Mouse (Mus musculus) adrenal gland, postnatal 36 days (tissue): ENCODE data around the gene Lemd2. TPM values are rescaled to one million over a fixed set of nuclear protein-coding genes. Genes with fewer than 3 reads are reported as not detected.

Source experiments
- DNase-seq, 2 experiments: peaks; one replicate each; pipeline ENCODE4 v3.0.0; 2021; ENCODE audit warnings: mixed read lengths in 1 of 2
- total RNA-seq, 2 experiments: library from RNA; stranded (reverse); gene quantifications; 2 replicates each; pipeline ENCODE4 v1.2.3; 2021

Gene Lemd2
- total RNA-seq, 2 experiments from 2014 or later: 66.5 to 76.6 TPM

DNA sequence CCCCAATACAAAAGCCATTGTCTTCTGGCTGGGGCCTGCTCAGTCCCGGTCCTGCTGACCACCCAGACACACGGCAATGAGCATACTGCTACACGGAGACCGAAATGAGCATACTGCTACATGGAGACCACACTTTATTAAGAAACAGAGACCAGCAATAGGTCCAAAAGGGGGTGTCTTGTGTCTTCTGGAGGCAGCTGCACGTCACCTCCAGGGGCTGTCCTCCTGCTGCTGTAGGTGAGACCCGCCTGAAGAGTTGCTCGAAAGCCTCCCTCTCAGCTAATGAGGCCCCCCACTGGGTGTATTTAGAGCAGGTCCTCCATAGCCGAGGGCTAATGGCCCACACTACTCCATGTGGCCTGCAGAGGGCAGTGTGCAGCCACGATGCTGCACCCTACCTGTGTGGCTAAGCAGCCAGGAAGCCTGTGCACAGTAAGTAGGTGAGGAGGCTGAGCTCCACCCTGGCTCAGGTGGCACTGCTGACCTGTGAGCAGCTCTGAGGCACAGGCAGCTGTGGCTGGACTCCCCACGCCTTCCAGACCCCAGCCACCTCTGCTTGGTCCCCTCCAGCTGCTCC lies 14.5 kb downstream of the Lemd2 start:
- peak; percentile 48 to 72 for DNase-seq

DNA sequence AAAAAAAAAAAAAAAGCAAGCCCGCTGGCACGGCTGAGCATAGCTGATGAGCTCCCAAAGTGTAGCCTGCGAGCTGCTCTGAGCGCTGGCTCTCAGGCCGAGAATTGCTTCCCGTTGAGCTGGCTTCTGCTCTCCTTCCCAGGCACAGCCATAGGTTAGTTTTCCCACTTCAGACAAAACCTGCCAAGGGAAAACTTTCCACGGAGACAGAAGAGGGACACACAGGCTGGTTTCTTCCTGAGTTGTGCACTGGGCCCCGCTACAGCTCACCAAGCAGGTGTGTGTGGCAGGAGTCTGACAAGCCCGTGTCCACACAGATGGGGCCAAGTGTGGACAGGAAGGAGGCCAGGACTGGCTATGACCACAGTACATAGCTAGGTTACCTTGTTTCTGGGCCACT lies 15.4 kb downstream of the Lemd2 start:
- DNase-seq: no peak

DNA sequence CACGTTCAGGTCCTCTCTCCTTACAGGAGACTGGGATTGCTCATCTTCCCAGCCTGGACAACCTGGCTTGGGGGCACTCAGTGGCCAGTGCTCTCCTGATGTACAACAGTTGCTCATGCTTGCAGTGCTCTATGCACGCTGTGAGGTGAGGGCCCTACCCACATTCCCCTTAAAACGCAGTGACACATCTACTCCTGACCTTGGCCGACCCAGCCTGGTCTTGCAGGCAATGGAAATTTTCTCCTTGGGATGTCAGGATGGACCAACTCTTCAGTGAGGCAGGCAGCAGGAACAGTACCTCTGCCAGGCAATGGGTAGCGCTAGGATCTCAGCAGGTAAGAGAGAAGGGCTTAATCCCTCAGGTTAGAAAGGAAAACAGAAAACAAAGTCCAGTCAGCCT lies 17.2 kb downstream of the Lemd2 start:
- peak; percentile 55 to 65 for DNase-seq

DNA sequence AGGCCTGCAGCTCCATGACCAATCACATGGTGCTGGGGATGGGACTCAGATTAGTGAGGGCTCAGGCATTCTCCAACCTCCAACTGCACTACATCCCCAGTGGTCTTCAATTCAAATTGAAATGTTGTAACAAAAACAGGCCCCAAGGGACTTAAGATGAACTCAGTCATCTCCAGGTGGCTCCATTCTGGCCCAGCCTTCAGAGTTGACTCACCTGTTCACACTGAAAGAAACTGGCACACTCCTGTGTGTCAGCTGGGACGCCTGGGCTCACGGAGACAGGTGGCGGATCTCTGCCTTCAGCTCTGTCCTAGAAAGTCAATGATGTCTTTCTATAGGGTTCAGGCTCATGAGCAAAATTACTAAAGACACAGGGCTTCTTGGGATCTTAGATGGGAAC lies 18.2 kb downstream of the Lemd2 start:
- no peak for DNase-seq

DNA sequence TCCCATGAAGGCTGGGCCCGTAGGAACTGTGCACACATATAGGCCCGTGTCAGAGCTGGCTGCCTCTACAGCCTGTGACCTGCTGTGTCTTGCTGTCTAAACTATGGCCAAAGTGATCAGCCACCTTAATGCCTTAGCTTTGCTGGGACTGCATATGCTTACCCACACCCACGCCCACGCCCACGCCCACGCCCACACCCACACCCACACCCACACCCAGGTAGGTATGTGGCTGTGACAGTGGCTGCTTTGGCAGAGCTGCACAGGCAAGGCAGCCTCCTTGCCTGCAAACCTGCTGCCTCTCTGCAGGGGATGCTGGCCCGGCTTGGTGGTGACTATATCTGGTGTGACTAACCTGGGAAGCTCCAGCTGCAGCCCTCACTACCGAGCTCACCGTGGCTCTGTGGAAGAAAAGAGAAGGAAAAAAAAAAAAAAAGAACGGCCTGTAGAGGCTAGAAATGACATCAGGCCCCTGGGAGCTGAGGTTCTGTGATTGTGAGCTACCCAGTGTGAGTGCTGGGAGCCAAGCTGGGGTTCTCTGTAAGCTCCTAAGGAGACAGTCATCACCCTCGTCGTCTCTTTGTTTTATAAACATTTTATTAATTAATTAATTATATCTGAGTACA lies 20.5 kb downstream of the Lemd2 start:
- no peak for DNase-seq

DNA sequence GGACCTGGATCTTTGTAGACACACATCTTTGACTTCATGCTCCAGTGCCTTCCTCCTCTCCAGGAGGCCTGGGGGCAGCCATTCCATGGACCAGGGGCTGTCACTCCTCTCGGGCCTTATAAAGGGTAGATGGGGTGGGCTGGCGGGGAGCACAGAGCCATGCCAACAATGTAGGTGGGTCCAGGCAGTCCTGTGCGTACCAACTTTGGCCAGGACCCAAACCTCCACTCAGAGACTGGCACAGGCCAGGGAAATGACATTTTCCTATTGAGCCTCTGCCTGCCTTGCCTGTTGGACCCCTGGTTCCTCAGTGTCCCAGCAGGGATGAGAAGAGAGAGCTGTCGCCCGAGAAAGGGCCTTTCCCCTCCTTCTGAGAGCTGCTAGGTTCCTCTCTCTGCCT lies 21.9 kb downstream of the Lemd2 start:
- DNase-seq: no peak

DNA sequence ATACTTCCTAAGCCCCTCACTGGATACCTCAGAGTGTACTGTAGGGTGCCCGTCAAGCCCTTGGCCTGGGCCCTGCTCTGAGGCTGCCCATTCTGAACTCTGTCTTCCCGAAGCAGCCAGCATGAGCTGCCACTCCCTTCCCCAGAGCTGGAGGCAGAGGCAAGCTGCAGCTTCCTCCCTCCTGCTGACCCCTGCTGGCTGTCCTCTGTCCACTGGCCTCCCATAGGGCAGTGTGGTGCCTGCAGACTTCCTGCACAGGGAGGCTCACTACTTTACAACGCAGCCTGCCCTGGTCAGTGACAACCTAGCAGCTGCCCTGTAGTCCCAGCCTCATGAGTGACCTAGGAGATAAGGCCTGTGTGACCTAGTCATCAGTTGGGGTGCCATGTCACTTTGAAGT lies 22.6 kb downstream of the Lemd2 start:
- peak; percentile 54 to 65 for DNase-seq

DNA sequence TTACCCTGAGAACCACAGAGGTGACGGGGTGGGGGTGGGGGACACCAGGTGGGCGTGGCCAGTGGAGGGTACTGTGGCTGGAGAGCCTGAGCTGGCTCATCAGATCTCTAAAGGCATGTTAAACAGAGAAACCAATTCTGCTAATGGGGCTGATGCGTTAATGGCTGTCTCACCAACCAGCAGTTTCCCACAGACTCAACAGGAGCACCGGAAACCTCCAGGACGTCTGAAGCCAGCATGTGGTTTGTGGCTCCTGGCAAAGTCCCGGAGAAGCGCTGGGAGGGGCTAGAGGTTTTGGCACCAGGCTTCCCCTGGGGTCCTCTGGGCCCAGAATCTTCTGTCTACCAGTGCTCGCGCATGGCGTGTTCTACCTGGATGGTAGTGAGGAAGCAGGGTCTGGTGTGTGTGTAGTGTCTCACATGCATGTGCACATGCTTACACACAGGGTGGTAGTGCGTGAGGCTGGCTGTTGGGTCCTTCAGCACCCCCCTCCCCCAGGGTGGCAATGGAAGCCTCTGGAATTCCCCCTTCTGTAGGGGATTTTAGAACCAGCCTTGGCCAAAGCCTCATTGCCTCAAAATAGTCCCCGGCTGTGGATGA lies 24.5 kb downstream of the Lemd2 start:
- no peak for DNase-seq

DNA sequence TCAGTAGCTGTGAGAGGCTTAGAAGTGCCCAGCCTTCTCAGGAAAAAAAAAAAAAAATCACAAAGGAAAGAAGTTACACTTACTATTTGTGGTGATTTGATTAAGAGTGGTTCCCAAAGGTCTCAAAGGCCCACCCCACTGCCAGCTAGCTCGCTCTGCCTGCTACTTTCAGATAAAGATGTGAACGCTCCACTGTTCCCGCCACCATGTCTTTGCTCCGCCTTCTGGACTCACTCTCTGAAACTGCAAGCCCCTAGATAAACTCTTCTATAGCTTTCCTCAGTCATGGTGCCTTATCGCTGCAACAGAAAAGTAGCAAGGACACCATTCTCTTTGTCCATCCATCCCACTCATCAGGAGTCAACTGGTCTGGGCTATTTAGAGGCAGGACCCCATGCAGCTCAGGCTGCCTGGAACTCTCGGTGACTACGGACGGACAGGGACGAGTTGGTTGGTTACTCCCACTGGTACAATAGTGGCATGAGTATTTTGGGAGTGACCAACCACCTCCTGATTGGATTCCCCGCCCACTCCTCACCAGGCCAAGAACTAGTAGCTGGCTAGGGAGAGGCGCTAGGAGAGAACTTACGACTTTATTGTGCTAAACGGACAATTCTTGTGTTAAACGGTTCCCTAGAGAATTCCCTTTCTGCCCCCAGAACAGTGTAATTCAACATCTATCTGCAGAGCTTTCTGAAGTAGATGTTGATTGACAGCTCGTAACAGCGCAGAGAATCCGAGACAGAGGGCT lies 25.7 kb downstream of the Lemd2 start:
- DNase-seq: no peak

DNA sequence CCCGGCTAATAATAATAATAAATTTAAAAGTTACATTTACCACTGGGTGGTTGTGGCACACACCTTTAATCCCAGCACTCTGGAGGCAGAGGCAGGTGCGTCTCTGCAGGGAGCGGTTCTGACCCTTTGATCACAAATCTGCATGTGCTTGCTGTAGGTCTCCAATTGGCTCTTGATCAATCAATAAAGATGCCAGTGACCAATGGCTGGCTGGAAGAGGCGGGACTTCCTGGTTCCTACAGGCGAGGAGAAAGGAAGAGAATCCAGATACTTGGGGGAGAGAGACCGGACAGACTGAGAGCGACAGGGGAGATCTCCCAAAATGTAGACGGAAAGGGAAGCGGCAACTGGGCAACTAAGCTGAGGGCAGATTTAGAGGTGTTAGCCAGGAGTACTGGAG lies 26.2 kb downstream of the Lemd2 start:
- DNase-seq: no peak

DNA sequence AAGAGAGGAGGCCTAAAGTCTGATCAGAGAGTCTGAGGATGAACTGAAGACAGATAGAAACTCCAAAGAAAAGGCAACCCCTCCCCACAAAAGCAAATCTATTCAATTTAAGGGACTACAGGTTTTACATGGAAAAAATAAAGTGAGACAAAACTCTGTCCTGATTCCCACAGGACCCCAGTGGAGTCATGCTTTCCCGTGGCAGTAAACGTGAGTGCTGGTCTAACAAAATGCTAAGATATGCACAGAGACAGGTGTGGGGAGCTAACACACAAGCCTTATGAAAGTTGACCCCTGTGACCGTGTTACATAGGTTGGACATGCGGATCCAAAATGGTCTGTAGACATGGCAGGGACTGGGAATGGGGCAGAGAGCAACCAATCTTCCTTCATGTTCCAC lies 27.5 kb downstream of the Lemd2 start:
- no peak for DNase-seq

DNA sequence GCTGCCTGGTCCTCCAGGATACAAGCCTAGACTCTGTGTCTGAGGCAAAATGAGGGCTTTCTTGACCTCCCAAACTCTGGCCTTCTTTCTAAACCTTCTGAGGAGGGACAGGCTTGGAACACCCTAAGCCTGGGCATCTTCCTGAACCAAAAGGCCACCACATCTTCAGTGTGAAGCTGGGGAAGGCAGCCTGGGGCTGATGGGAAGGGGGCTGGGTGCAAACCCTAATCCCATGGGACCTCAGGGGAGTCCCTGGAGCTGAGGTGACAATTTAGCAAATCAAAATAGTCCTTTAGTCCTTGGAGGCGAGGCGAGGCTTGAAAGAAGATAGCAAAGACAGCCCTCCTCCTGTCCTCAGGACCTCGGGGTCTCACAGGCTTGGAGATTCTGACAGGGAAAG lies 28.0 kb downstream of the Lemd2 start:
- no peak for DNase-seq

DNA sequence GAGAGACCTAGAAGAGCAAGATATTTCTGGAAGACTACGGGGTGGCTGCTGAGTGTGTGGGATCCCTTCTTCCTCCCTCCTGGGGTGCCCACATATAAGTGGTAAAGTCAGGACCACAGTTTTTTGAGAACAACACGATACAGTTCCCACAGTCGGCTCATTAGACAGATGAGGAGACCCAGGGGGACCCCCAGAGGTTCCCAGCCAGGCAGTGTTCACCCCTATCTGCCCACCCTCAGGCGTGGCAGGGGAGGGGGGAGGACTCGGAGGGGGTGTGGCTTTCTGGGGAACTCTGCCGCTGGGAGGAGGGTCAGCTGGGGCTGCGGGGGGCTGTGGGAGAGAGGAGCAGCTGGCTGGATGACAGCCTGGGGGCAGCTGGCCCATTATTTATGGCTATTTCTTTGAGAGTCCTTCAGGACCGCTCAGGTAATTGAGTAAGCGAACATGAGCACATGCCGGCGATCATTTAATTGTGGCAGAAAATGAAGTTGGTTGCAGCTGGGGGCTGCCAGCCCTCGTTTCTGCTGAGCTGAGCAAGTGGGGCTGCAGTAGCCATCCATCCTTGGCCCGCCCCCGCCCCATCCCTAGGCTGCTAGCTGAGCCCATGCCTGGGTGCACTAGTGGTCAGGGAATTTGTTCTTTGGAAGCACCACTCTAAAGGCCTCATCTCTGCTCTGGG lies 28.9 kb downstream of the Lemd2 start:
- DNase-seq: no peak

DNA sequence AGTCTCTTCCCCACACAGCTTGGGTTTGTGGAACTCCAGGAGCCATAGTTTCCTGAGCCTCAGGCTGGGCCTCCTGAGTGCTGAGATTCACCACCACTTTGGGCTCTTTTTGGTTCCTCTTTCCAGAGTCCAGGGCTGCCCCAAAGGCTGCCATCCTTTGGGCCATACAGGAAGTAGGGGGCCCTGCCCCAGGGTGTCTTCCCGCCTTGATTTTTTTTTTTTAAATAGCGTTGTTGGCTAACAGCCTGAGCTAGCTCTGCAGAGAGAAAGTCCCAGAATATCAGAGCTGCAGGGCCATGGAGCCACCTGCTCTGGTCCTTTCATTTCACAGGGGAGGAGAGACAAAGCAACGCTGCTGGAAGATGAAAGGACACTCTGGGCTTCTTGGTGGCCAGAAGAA lies 30.6 kb downstream of the Lemd2 start:
- no peak for DNase-seq

DNA sequence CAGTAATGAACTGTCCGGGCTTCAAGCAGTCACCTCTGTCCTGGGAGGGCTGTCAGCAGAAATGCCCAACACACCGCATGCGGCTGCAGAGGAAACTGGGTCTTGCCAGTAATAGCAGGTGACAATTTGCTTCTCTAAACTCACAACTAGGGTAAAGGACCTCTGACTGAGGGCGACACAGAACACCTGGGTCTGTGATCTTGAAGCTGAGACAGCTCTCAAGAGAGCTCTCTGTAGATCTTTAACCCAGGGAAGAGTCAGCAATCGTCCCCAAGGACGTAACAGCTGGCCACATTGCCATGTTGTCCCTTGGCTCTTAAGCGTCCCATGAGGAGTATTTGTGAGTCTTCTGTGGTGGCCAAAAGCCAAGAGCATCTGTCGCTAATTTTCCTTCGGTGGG lies 31.8 kb downstream of the Lemd2 start:
- no peak for DNase-seq

DNA sequence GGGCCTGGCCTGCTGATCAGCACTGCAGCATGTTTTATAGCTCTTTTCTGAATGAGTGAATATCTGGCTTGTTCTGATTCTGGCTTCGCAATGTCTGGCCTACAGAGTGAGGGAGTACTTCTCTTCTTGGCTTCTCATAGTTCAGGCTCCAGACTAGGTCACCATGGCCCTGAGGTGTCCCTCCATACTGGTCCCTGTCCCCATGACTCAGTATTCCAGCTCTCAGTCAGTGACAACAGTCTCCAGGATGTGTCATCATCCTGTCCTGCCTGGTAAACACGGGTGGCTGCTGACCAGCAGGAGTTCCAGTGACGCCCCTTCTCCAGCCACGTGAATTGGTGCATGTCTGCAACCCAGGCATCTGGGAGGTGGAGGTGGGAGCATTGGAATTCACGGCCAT lies 33.1 kb downstream of the Lemd2 start:
- peak; percentile 46 to 68 for DNase-seq

DNA sequence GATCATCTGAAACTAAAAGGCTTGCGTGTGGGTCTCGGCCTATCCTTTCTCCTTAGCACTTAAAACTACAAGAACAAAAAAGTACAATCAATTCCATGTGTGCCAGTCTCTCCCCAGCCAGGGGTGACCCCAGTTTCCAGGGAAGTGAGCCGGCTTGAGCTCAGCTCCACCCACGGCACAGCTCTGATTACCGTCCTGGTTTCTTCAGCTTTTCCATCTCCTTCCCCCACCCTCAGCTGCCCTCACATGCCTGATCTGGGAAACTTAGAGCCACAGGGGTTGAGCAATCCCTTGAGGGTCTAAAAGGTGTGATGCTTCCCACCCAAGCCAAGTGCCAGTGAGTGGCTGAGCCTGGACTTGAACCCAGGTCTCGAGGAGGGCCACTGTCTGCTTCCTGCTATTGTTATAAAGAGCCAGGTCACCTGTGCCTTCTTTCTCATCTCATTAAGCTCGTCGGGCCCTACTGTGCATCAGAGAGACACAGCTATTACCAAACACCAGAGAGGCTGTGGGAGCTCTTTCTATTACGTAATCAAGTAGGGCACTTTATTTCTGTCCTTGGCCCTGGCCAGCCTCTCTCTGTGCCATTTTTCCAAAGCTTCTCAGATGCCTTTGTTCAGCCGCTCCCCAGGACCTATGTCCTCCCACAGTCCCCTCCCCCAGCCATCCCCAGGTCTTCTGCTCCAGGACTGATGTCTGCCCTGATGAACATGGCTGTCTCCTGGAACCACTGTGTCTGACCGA lies 34.1 kb downstream of the Lemd2 start:
- peak; percentile 47 to 50 for DNase-seq

DNA sequence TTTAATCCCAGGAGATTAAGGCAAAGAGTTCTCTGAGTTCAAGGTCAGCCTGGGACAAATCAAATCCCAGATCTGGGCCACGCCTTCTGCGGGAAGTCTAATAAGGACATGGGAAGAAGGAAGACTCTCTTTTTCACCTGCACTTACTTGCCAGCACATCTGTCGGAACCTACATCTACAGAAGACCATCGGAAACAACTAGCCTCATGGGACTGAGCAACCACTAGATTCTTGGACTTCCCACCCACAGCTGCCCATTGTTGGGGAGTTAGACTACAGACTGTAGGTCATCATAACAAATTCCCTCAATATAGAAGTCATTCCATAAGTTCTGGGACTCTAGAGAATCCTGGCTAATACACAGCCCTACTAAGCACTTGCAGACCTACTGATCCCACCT lies 35.7 kb downstream of the Lemd2 start:
- no peak for DNase-seq

DNA sequence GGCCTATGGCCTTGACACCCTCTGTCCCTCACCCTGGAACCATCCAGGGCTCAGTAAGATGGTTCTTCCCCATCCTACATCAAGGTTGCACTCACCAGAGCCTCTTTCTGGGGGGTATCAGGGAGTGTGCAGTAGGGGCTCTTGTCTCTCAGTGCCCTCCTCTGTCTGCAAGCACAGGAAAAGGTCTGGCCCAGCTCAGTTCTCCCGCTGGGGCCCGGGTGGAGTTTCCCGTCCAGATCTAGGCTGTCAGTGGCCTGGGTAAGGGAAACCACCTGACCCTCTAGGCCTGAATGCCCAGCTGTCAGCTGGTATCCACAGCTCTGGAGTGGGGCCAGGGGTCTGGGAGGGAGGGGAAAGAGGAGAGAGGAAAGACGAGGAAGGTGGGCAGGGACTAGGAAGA lies 36.7 kb downstream of the Lemd2 start, which contains the start of gene Ip6k3:
Ip6k3 (minus strand) TSS at position 251 of the 400 bp plus-strand sequence.
- no peak for DNase-seq

DNA sequence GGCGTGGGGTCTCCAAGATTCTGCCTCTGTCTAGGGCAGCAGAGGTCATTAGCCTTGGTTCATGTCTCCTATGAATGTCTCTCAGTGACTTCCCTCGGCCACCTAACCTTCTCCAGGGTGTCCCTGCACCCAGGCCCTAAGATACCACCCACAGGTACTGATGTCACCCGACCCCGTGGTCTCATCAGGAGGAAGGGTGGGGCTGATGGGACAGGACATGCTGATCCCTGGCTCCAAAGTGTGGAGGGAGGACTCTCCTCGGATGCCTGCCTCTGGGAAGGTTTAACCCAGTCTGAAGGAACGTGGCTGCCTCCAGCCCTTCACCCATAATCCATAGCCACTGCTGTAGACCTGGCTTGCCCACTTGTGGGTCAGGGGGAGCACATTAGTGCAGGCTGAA lies 37.4 kb downstream of the Lemd2 start:
- no peak for DNase-seq

DNA sequence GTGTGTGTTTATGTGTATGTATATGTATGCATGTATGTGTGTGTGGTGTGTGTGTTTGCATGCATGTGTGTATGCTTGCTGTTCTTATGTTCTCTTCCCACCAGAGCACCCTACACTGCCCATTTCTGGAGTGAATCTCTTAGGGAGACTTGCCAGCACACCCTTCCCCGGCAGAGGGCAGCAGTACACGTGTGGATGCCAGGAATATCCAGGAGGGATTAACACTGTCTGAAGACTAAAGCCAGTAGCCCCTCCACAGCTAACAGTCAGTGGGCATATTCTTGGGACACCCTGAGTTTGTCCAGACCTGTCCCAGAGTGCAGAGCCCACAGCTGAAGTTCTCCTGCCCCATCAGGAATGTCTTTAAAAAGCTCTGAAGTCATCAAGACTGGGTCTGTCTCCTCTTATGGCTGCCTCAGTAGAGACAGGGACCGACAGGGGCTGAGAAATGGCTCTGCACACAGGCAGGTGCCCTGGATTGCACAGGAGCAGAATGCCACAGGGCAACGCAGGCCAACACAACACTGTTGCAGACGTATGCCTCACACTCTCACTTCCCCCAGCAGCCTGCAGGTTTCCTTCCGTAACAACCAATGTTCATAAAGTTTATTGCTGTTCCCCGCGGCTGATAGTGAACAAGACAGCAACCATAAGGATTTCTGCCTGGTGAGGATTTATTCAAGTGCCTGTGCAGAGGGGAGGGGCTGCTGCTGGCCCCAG lies 39.1 kb downstream of the Lemd2 start:
- DNase-seq: peak; percentile 71 to 75
